Mouse (Mus musculus): ENCODE data around the gene Atp11a. TPM values are rescaled to one million over a fixed set of nuclear protein-coding genes. Genes with fewer than 3 reads are reported as not detected.

Gene Atp11a
- polyA plus RNA-seq, 1 experiment: 7.7 TPM

DNA sequence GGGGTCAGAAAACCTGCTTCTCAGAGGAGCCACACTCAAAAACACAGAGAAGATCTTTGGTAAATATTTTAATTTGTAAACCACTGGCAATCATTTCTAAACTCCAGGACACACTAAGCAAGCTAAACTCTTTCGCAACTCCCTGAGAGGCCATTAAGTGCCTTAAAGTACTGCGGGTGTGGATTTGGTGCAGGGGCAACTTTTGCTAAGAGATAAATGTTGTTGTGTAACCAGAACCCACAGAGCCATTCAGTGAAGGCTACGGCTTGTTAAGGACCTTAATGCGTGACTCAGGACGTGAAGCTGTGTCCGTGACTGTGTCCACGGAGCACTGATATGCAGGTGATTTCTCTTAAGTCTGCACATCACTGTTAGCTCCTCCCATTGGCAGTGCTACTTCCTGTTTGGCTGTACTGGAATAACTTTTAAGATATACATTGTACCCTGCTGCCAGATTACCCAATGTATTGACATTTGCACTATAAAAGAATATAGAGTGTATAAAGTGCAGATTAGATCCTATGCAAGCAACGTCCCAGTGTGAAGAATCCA lies 68.9 kb downstream of the Atp11a start:
- H3K36me3 ChIP-seq (replicated peaks; ENCODE audit: low read length): peaks cover 45% of the 10 kb centered on the region
- peaks cover 2% of the 10 kb centered on the region for H3K27me3 ChIP-seq (replicated peaks)
- TF ChIP-seq GATA1 (IDR thresholded peaks at IDR 0.05; ENCODE audit: borderline replicate concordance, low read length): no peak
- no peak for TF ChIP-seq FLI1 (IDR thresholded peaks at IDR 0.05; ENCODE audit: low read length)
- H3K4me3 ChIP-seq (replicated peaks): no peak overlapping the region
- H3K4me1 ChIP-seq: peaks cover 92% of the 10 kb centered on the region
- no peaks in the 10 kb centered on the region for H3K9me3 ChIP-seq

GRCm38 (mm10) chr8:12827124-12827523 lies 70.3 kb downstream of the Atp11a start:
- Histone ChIP-seq H3K36me3 (replicated peaks; ENCODE audit: low read length) (peaks cover 49% of the 10 kb centered on the region), H3K27me3 (replicated peaks) (peaks cover 2% of the 10 kb centered on the region), H3K9me3 (no peaks in the 10 kb centered on the region), H3K4me1 (peaks cover 93% of the 10 kb centered on the region), H3K4me3 (replicated peaks) (peak overlapping the region; percentile 66)
- TF ChIP-seq GATA1 (IDR thresholded peaks at IDR 0.05; ENCODE audit: borderline replicate concordance, low read length): no peak
- no peak for TF ChIP-seq FLI1 (IDR thresholded peaks at IDR 0.05; ENCODE audit: low read length)

GRCm38 (mm10) chr8:12828298-12828697 lies 71.5 kb downstream of the Atp11a start:
- peak overlapping the region; percentile 12 for H3K4me3 ChIP-seq (replicated peaks)
- peaks cover 2% of the 10 kb centered on the region for H3K27me3 ChIP-seq (replicated peaks)
- no peaks in the 10 kb centered on the region for H3K9me3 ChIP-seq
- TF ChIP-seq FLI1 (IDR thresholded peaks at IDR 0.05; ENCODE audit: low read length) (no peak), GATA1 (IDR thresholded peaks at IDR 0.05; ENCODE audit: borderline replicate concordance, low read length) (peak; percentile 51; the same call in 2 of the 3 replicates)
- peaks cover 93% of the 10 kb centered on the region for H3K4me1 ChIP-seq
- H3K36me3 ChIP-seq (replicated peaks; ENCODE audit: low read length): peaks cover 46% of the 10 kb centered on the region

GRCm38 (mm10) chr8:12829381-12829780 lies 72.6 kb downstream of the Atp11a start:
- Histone ChIP-seq H3K36me3 (replicated peaks; ENCODE audit: low read length) (peaks cover 50% of the 10 kb centered on the region), H3K9me3 (no peaks in the 10 kb centered on the region), H3K4me3 (replicated peaks) (peak overlapping the region; percentile 51), H3K4me1 (peaks cover 100% of the 10 kb centered on the region), H3K27me3 (replicated peaks) (peaks cover 2% of the 10 kb centered on the region)
- TF ChIP-seq FLI1 (IDR thresholded peaks at IDR 0.05; ENCODE audit: low read length) (no peak), GATA1 (IDR thresholded peaks at IDR 0.05; ENCODE audit: borderline replicate concordance, low read length) (no peak)

GRCm38 (mm10) chr8:12831659-12832589 lies 75.1 kb downstream of the Atp11a start:
- Histone ChIP-seq H3K27me3 (replicated peaks) (peaks cover 4% of the 10 kb centered on the region), H3K4me3 (replicated peaks) (no peak overlapping the region), H3K9me3 (peaks cover 1% of the 10 kb centered on the region; the same call in 1 of the 2 replicates), H3K4me1 (peaks cover 78% of the 10 kb centered on the region), H3K36me3 (replicated peaks; ENCODE audit: low read length) (peaks cover 61% of the 10 kb centered on the region)
- TF ChIP-seq FLI1 (IDR thresholded peaks at IDR 0.05; ENCODE audit: low read length) (no peak), GATA1 (IDR thresholded peaks at IDR 0.05; ENCODE audit: borderline replicate concordance, low read length) (no peak)

DNA sequence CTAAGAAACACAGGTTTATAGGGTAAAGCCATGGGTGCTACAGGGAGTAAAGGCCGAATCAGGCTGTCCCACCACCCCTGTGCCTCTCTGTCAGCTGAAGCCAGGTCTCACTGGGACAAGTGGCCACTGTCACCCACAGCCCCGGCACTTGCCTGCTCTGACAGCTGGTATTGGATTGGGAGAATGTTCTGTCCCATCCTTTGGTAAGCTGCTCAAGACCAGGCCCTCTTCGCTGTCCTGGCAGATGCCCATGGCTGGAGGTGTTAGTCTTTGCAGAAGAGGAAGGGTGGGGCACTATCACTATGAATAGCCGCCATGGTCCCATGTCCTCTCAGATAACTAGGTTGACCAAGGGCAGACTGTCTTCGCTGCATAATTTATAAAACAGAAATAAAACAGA lies 76.8 kb downstream of the Atp11a start:
- peaks cover 66% of the 10 kb centered on the region for H3K36me3 ChIP-seq (replicated peaks; ENCODE audit: low read length)
- peaks cover 61% of the 10 kb centered on the region for H3K4me1 ChIP-seq
- peaks cover 7% of the 10 kb centered on the region for H3K27me3 ChIP-seq (replicated peaks)
- H3K4me3 ChIP-seq (replicated peaks): no peak overlapping the region
- TF ChIP-seq FLI1 (IDR thresholded peaks at IDR 0.05; ENCODE audit: low read length): no peak
- TF ChIP-seq GATA1 (IDR thresholded peaks at IDR 0.05; ENCODE audit: borderline replicate concordance, low read length): no peak
- peaks cover 7% of the 10 kb centered on the region; the same call in 1 of the 2 replicates for H3K9me3 ChIP-seq

DNA sequence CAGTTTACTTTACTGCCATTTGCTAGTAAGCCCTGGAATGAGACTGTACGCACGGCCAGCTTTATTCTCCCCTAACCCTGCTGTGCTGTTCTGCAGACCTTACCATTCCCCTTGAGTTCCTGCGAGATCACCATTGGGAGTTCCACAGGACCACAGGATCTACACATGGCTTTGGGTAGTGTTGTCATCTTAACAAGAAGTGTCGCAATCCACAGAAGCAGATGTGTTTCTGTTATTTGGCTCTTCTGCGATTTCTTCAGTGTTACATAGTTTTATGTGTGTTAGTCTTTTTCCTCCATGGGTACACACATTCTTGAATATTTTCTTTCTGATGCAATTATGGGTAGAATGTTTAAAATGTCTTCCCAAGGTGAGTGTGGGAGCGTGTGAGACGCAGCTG lies 84.0 kb downstream of the Atp11a start:
- Histone ChIP-seq H3K27me3 (replicated peaks) (peaks cover 13% of the 10 kb centered on the region), H3K9me3 (peaks cover 7% of the 10 kb centered on the region; the same call in 1 of the 2 replicates), H3K4me1 (peaks cover 42% of the 10 kb centered on the region), H3K36me3 (replicated peaks; ENCODE audit: low read length) (peaks cover 65% of the 10 kb centered on the region), H3K4me3 (replicated peaks) (no peak overlapping the region)
- no peak for TF ChIP-seq GATA1 (IDR thresholded peaks at IDR 0.05; ENCODE audit: borderline replicate concordance, low read length)
- TF ChIP-seq FLI1 (IDR thresholded peaks at IDR 0.05; ENCODE audit: low read length): no peak

GRCm38 (mm10) chr8:12842342-12842995 lies 85.7 kb downstream of the Atp11a start:
- no peak for TF ChIP-seq GATA1 (IDR thresholded peaks at IDR 0.05; ENCODE audit: borderline replicate concordance, low read length)
- no peak for TF ChIP-seq FLI1 (IDR thresholded peaks at IDR 0.05; ENCODE audit: low read length)
- Histone ChIP-seq H3K27me3 (replicated peaks) (peaks cover 6% of the 10 kb centered on the region), H3K4me1 (peaks cover 53% of the 10 kb centered on the region), H3K4me3 (replicated peaks) (no peak overlapping the region), H3K9me3 (no peaks in the 10 kb centered on the region), H3K36me3 (replicated peaks; ENCODE audit: low read length) (peaks cover 60% of the 10 kb centered on the region)

DNA sequence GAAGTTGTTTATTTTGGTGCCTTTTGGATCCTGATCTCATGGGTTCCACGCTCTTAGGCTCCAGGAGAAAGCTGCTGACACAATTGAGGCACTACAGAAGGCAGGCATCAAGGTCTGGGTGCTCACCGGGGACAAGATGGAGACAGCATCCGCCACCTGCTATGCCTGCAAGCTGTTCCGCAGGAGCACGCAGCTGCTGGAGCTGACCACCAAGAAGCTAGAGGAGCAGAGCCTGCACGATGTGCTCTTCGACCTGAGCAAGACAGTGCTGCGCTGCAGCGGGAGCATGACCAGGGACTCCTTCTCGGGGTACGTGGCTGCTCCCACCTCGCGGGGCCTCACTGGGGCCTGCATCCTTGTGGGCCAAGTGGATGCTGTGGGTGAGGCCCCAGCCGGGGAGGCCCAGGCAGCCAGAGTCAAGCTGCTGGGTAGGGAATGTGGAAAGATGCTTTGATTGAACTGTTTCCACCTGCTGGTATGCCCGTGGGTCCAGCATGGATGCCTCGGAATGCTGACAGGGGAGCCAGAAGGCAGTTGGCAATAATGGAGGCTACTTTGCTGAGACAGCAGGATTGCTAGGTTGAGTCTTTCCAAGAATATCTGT lies 87.6 kb downstream of the Atp11a start:
- H3K36me3 ChIP-seq (replicated peaks; ENCODE audit: low read length): peaks cover 61% of the 10 kb centered on the region
- H3K9me3 ChIP-seq: no peaks in the 10 kb centered on the region
- peaks cover 6% of the 10 kb centered on the region for H3K27me3 ChIP-seq (replicated peaks)
- no peak for TF ChIP-seq FLI1 (IDR thresholded peaks at IDR 0.05; ENCODE audit: low read length)
- no peak for TF ChIP-seq GATA1 (IDR thresholded peaks at IDR 0.05; ENCODE audit: borderline replicate concordance, low read length)
- peaks cover 70% of the 10 kb centered on the region for H3K4me1 ChIP-seq
- H3K4me3 ChIP-seq (replicated peaks): no peak overlapping the region

Data from megakaryocyte, embryonic 14.5 days (primary cell).